Mouse (Mus musculus) thymus, postnatal 36 days (tissue): ENCODE measurements around the gene Agr3.

ENCODE experiments used
- DNase-seq, 2 experiments: peaks; one replicate each; pipeline ENCODE4 v3.0.0; 2022; ENCODE audit warnings: mixed read lengths in 2 of 2

Gene Agr3

DNA sequence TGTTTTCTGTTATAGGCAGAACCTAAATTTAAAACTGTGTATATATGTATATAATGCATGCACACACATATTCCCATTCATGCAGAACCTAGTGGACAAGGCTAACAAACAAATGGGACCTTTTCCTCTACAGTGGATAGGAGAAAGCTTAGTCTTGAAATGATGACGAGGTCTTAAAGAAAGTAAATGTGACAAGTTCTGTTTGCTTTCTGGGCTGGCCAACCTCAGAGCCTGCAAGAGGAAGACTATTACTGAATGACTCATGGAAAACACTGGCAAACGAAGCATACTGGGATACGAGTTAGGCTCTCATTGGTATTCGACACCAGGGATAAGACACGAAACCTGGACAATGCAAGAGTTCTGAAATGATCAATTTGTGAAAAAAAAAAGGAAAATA, 59.3 kb downstream of the Agr3 start:
- DNase-seq = no peak

- DNase-seq = no peak
Observed at GRCm38 (mm10) chr12:35992711-35993110, 67.3 kb downstream of the Agr3 start, which contains the start of gene Agr2. TSS of gene Agr2 (plus strand) at chr12:35992907.

- DNase-seq = no peak
Observed at GRCm38 (mm10) chr12:35993583-35993982, 68.2 kb downstream of the Agr3 start.

DNA sequence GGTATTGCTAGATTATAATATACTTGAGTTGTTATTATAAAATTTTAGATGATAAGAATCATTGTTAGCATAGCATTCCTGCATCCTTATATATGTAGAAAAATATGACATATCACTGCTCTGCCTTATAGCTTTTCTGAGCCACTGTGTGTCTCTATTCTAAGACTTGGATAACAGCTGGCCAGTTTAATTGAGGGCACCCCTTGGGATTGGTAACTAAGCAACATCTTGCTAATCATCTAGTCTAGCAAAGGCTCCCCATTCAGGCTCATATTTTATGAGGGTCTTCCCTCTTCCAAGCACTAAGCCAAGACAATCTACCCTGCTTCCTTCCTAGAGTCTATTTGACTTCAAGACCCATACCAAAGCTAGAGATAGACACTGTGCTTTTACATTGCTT, 68.7 kb downstream of the Agr3 start:
- no peak for DNase-seq

DNA sequence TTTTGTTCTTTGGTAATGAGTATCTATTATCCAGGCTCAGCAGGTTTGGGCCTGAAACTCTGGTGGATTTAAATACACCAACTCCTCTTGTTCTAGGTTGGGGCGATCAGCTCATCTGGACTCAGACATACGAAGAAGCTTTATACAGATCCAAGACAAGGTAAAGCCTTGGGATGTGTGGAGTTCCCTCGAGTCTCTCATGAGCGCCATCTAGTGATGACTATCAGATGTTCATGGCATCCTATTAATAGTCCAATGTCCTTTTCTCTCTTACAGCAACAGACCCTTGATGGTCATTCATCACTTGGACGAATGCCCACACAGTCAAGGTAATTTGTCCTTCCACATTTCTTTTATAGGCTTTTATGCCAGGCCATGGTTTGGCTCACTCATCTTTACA, 70.4 kb downstream of the Agr3 start:
- no peak for DNase-seq
